Mouse (Mus musculus) c-Kit-positive CD71-positive TER-119-negative erythroid progenitor cells, embryonic 14.5 days (primary cell): ENCODE data around the gene Fasl.

Source experiments
- DNase-seq: peaks from one replicate; pipeline ENCODE4 v3.0.0-alpha.2; 2013; ENCODE audit warnings: low read depth

Fasl gene

GRCm38 (mm10) chr1:161756547-161756946, 31.7 kb downstream of the Fasl start:
- no peak for DNase-seq

- peak; percentile 81 for DNase-seq
These were observed 37.0 kb downstream of the Fasl start for GRCm38 (mm10) chr1:161751311-161751710.

- DNase-seq: no peak
These were observed 37.7 kb downstream of the Fasl start for GRCm38 (mm10) chr1:161750471-161751041.

GRCm38 (mm10) chr1:161748685-161749084, 39.6 kb downstream of the Fasl start:
- DNase-seq: no peak

- peak; percentile 71 for DNase-seq
These were observed 40.2 kb downstream of the Fasl start for GRCm38 (mm10) chr1:161748138-161748537.

- DNase-seq: no peak
These were observed 41.6 kb downstream of the Fasl start for GRCm38 (mm10) chr1:161746542-161747302.

GRCm38 (mm10) chr1:161744855-161745254, 43.4 kb downstream of the Fasl start:
- no peak for DNase-seq

GRCm38 (mm10) chr1:161744209-161744608, 44.1 kb downstream of the Fasl start:
- DNase-seq: no peak

GRCm38 (mm10) chr1:161742481-161743267, 45.6 kb downstream of the Fasl start:
- DNase-seq: no peak

GRCm38 (mm10) chr1:161736848-161737247, 51.4 kb downstream of the Fasl start:
- DNase-seq: no peak

GRCm38 (mm10) chr1:161736255-161736654, 52.0 kb downstream of the Fasl start:
- DNase-seq: no peak

GRCm38 (mm10) chr1:161735465-161736046, 52.7 kb downstream of the Fasl start:
- no peak for DNase-seq

GRCm38 (mm10) chr1:161734741-161735211, 53.5 kb downstream of the Fasl start:
- DNase-seq: no peak

- DNase-seq: no peak
These were observed 54.0 kb downstream of the Fasl start for GRCm38 (mm10) chr1:161734314-161734713.
